In genomic region chr1:159764897-159765296, GRCm38 (mm10) we compare ENCODE assay signal across 11 mouse cellular contexts.
"Had no signal": no experiment of that assay in that cellular context is flagged by ENCODE, and none has a peak within 500 bp of the region (broad histone marks: within the 10 kb centered on the region; RNA-seq: fewer than 3 reads in every experiment).

No protein-coding gene starts in this region.

- H3K27me3 ChIP-seq: liver, embryonic 13.5 days had no signal

- DNase-seq: kidney, adult 2 months; kidney, postnatal 25 days; liver, embryonic 13.5 days; lung, adult 2 months; lung, postnatal 14 days; lung, postnatal 4 days; midbrain, embryonic 14.5 days; right cerebral cortex, postnatal 4 days; thymus, adult 2 months; thymus, postnatal 14 days; thymus, postnatal 4 days had no signal
